Mouse (Mus musculus) lung, adult 2 months (tissue): ENCODE results near the gene Gpr146.

ENCODE experiments used
- CTCF ChIP-seq: fragments of 200-500 bp; IDR thresholded peaks from 2 replicates; pipeline ENCODE4 v1.5.1; 2011; ENCODE audit warnings: mild to moderate bottlenecking, low read length, control low read depth; ENCODE audit not compliant: insufficient read depth
- POLR2A ChIP-seq: fragments of 200-500 bp; IDR thresholded peaks from 2 replicates; pipeline ENCODE4 v1.6.1; 2011; ENCODE audit warnings: low read depth, mild to moderate bottlenecking, control low read depth, low read length, borderline replicate concordance; ENCODE audit errors: extremely low read depth

GRCm38 (mm10) chr5:139394399-139394798 lies 16.9 kb downstream of the Gpr146 start:
- no peak for TF ChIP-seq POLR2A
- no peak for TF ChIP-seq CTCF
